Comparison of ENCODE assay signal across 14 mouse cellular contexts in the genomic region with DNA sequence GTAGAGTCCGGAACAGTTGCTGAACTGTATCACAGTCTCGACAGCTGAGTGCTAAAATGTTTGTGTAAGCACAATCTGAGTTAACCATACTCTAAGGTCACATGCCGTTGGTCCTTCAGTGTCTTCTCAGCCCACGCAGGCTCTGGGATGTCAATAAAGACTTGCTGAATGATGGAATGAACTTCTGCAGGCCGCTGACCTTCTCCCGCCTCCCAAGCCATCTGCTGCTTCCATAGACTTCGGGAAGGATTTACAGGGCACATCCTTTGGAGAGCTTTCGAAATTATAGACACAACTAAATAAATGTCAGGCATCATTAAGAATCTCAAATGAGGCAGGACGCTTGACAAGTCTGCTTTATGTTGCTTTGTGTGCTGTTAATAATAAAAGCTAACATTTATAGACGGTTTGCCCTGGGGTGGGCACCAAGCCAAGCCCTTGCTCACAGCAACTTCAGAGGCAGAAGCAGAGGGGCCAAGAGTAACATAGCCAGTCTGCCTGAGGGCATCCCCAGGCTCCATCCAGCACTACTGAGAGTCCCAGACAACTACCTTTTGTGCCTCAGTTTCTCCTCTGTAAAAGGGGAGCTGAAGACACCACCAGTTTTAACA.
DNase-seq lines count a peak whose midpoint lies in the region; ATAC-seq lines count a peak whose summit lies in the region.
"Had no signal": no experiment of that assay in that cellular context is flagged by ENCODE, and none has a peak within 500 bp of the region (broad histone marks: within the 10 kb centered on the region; RNA-seq: fewer than 3 reads in every experiment).

No protein-coding gene starts in this region.

- DNase-seq in cerebellum, postnatal 14 days, result peak; percentile 12 to 30
- peak; percentile 30 for DNase-seq in kidney, postnatal 10 days
- no peak for DNase-seq in kidney, postnatal 14 days
- peak; percentile 55 for DNase-seq in testis, postnatal 10 days (ENCODE audit: low spot score)
- no peak for DNase-seq in testis, postnatal 14 days (ENCODE audit: low spot score)
- DNase-seq in urinary bladder, postnatal 4 days (ENCODE audit: low spot score in 2 of 2), result no peak
- DNase-seq in urinary bladder, postnatal 10 days (ENCODE audit: low spot score), result no peak
- DNase-seq: cerebellum, adult 11 months; heart, adult 11 months; kidney, postnatal 36 days; layer of hippocampus, postnatal 36 days; thymus, postnatal 25 days had no signal

- no peak for ATAC-seq in cerebellum, adult (ENCODE audit: insufficient number of reproducible peaks, low FRiP score, low TSS enrichment)
- ATAC-seq: lung, postnatal 0 days had no signal

Comparison
In these comparisons a context has a peak if more than half of its experiments do, and no peak if none do; other contexts are left out.
1. DNase-seq: peak in cerebellum, postnatal 14 days (2 of 2), kidney, postnatal 10 days (single experiment) and testis, postnatal 10 days (single experiment); none in kidney, postnatal 14 days (single experiment), testis, postnatal 14 days (single experiment), urinary bladder, postnatal 4 days (0 of 2) and urinary bladder, postnatal 10 days (single experiment).